Mouse (Mus musculus): Measurements from ENCODE around the gene Pdia2.

- TF ChIP-seq CTCF (IDR thresholded peaks at IDR 0.05; ENCODE audit: extremely low read depth, insufficient read depth, low read length) (no peak), POLR2A (IDR thresholded peaks at IDR 0.05; ENCODE audit: extremely low read depth, insufficient read depth, low read length) (no peak)
Measured at GRCm38 (mm10) chr17:26200831-26201705, 2.2 kb upstream of the Pdia2 start.

Measured in cortical plate, adult 2 months (tissue).